In the genomic region with DNA sequence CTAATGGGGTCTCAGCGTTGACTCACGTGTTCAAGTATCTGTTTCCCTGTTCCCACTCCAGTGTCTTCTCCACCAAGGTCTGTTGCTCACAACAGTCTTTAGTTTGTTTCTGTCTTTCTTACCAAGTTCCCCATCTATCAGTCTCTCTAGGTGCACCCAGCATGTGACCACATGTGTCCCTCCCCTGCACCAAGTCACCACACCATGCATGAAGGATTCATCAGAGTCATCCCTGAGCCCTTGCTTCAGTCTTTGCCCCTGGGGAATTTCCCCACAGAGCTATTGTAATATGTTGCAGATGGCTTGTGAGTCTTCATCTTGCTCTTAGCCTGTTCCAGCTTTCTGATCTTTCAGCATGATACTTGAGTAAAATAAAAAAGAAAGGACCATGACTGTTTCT, we compare ENCODE assay signal across 22 mouse cellular contexts. TPM values are rescaled to one million over a fixed set of nuclear protein-coding genes. Genes with fewer than 3 reads are reported as not detected.
A peak's percentile ranks its signal among the peaks of the same experiment; 100 is the strongest.
DNase-seq lines count a peak whose midpoint lies in the region; ATAC-seq and TF ChIP-seq lines count a peak whose summit lies in the region.
"Had no signal": no experiment of that assay in that cellular context is flagged by ENCODE, and none has a peak within 500 bp of the region (broad histone marks: within the 10 kb centered on the region; RNA-seq: fewer than 3 reads in every experiment).

No protein-coding gene starts in this region.

- no peak for TF ChIP-seq CTCF in liver, postnatal 0 days (IDR thresholded peaks at IDR 0.05; ENCODE audit: low read depth)

- H3K27me3 ChIP-seq in liver, postnatal 0 days (ENCODE audit: insufficient read depth, low read length) = no peaks in the 10 kb centered on the region
- H3K27me3 ChIP-seq in liver, embryonic 12.5 days (replicated peaks) = no peaks in the 10 kb centered on the region

- peak overlapping the region; percentile 74; the same call in 1 of the 2 replicates for H3K27ac ChIP-seq in liver, postnatal 0 days (ENCODE audit: low read depth)
- H3K27ac ChIP-seq in liver, embryonic 12.5 days = no peak overlapping the region
- H3K27ac ChIP-seq in brown adipose tissue, adult 24 weeks (replicated peaks; ENCODE audit: low read depth, low read length) = 0 out of 2 replicates have a peak overlapping the region, but pooled peaks have one; percentile 45
- H3K27ac ChIP-seq: hindbrain, embryonic 10.5 days; limb, embryonic 10.5 days; midbrain, embryonic 10.5 days had no signal

- H3K4me1 ChIP-seq in liver, postnatal 0 days (ENCODE audit: insufficient read depth) = peaks cover 40% of the 10 kb centered on the region
- H3K4me1 ChIP-seq in liver, embryonic 12.5 days = peaks cover 28% of the 10 kb centered on the region
- H3K4me1 ChIP-seq in brown adipose tissue, adult 24 weeks (ENCODE audit: control insufficient read depth, insufficient read depth, insufficient read length, low read length) = peaks cover 31% of the 10 kb centered on the region

- peak overlapping the region; percentile 65 for H3K4me2 ChIP-seq in liver, postnatal 0 days (ENCODE audit: low read depth, low read length)
- H3K4me2 ChIP-seq in liver, embryonic 12.5 days = no peak overlapping the region
- H3K4me2 ChIP-seq: heart, embryonic 11.5 days had no signal

- WGBS in liver, postnatal 0 days (ENCODE audit: insufficient replicate concordance) = 85% methylated on average over 2 of the region's 2 CpGs
- WGBS in liver, embryonic 12.5 days (ENCODE audit: insufficient replicate concordance) = 71% methylated on average over 2 of the region's 2 CpGs

- DNase-seq in liver, postnatal 0 days = no peak
- peak; percentile 29 for DNase-seq in CD4-positive, CD25-positive, alpha-beta regulatory T cell, adult 2 months (ENCODE audit: low read depth, low spot score)
- no peak for DNase-seq in urinary bladder, postnatal 4 days (ENCODE audit: low spot score in 2 of 2)
- DNase-seq in urinary bladder, postnatal 10 days (ENCODE audit: low spot score) = no peak
- no peak for DNase-seq in frontal cortex, postnatal 10 days (ENCODE audit: low spot score in 2 of 2)
- DNase-seq: adrenal gland, postnatal 25 days; cerebellum, adult 9-11 months; kidney, adult 18-20 months; kidney, postnatal 10 days; liver; lung, postnatal 10 days; right cerebral cortex, adult 18-20 months had no signal

- no peaks in the 10 kb centered on the region for H3K9me3 ChIP-seq in liver, postnatal 0 days (ENCODE audit: low read length)
- H3K9me3 ChIP-seq in liver, embryonic 12.5 days (replicated peaks) = no peaks in the 10 kb centered on the region
- H3K9me3 ChIP-seq: embryonic facial prominence, embryonic 10.5 days; hindbrain, embryonic 10.5 days; limb, embryonic 10.5 days; midbrain, embryonic 10.5 days had no signal

- no peak overlapping the region for H3K4me3 ChIP-seq in liver, postnatal 0 days (ENCODE audit: low read depth, low read length)
- no peak overlapping the region for H3K4me3 ChIP-seq in liver, embryonic 12.5 days
- no peak overlapping the region for H3K4me3 ChIP-seq in brown adipose tissue, adult 24 weeks (ENCODE audit: insufficient read depth, low read depth, low read length)
- H3K4me3 ChIP-seq: embryonic facial prominence, embryonic 10.5 days; hindbrain, embryonic 10.5 days; limb, embryonic 10.5 days; midbrain, embryonic 10.5 days; myocyte had no signal

- peak; percentile 17; the same call in 1 of the 2 replicates for ATAC-seq in liver, postnatal 0 days
- ATAC-seq in liver, embryonic 12.5 days = no peak
- ATAC-seq: forebrain, embryonic 16.5 days; midbrain, embryonic 16.5 days had no signal

- no peaks in the 10 kb centered on the region for H3K36me3 ChIP-seq in liver, postnatal 0 days (replicated peaks; ENCODE audit: insufficient read depth, low read length)
- peaks cover 3% of the 10 kb centered on the region; the same call in 1 of the 2 replicates for H3K36me3 ChIP-seq in liver, embryonic 12.5 days
- H3K36me3 ChIP-seq: hindbrain, embryonic 10.5 days; limb, embryonic 10.5 days had no signal

- no peak for TF ChIP-seq EP300 in liver, postnatal 0 days (IDR thresholded peaks at IDR 0.05; ENCODE audit: low read depth)

- H3K9ac ChIP-seq in liver, postnatal 0 days (replicated peaks) = no peak overlapping the region; the same call in 1 of the 2 replicates
- no peak overlapping the region for H3K9ac ChIP-seq in liver, embryonic 12.5 days

RNA-seq across cellular contexts. Expression of gene Smco4, which starts 40.9 kb away (rescaled TPM):
- 0.96 and 1.3 TPM in 2 replicates for polyA plus RNA-seq in liver, postnatal 0 days (2015; fragmentation: Nextera tagmentation; extraction: Ambion mirVana)
- 1.1 and 1.6 TPM in 2 replicates for polyA plus RNA-seq in liver, embryonic 12.5 days (2016; fragmentation: Nextera tagmentation; extraction: Ambion mirVana)
- 14.5 and 22.4 TPM in 2 replicates for polyA plus RNA-seq in brown adipose tissue, adult 24 weeks (2012; ENCODE audit: insufficient read depth, insufficient read length, missing spikeins)
